Mouse (Mus musculus): Measurements from ENCODE around the gene Slc25a41. TPM values are rescaled to one million over a fixed set of nuclear protein-coding genes. Genes with fewer than 3 reads are reported as not detected.

The Slc25a41 gene
- total and polyA plus RNA-seq, 2 experiments from 2014 or later: not detected

DNA sequence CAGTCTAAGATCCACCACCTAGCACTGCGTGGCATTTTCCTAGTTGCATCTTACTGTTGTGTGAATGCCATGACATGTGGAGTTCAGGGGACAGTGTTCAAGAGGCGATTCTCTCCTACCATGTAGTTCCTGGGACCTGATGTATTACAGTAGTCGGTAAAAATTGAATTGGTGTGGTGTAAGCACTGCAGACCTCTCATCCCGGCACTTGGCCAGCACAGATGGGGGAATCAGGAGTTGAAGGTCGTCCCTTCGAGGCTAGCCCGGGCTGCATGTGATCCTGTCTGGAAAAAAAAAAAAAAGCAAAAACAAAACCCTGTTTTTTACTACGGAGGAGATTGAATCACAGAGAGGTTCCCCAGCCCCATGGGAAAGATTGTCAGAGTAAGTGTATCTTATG is 46.4 kb downstream of the Slc25a41 start:
- WGBS: 93% methylated on average over 8 of the region's 8 CpGs
- no peak overlapping the region for H3K4me2 ChIP-seq (ENCODE audit: low read depth)
- peaks cover 55% of the 10 kb centered on the region for H3K36me3 ChIP-seq (ENCODE audit: insufficient read depth)
- no peak overlapping the region for H3K4me3 ChIP-seq (ENCODE audit: low read depth, low read length)
- H3K9ac ChIP-seq: no peak overlapping the region
- H3K27ac ChIP-seq (ENCODE audit: low read depth, low read length): no peak overlapping the region
- ATAC-seq (no peak), DNase-seq (no peak)
- no peaks in the 10 kb centered on the region for H3K27me3 ChIP-seq (ENCODE audit: insufficient read depth, low read length)
- no peak for TF ChIP-seq CTCF (IDR thresholded peaks at IDR 0.05; ENCODE audit: low read depth)
- peaks cover 8% of the 10 kb centered on the region; the same call in 1 of the 2 replicates for H3K4me1 ChIP-seq (ENCODE audit: insufficient read depth)
- no peaks in the 10 kb centered on the region for H3K9me3 ChIP-seq (ENCODE audit: low read length)

DNA sequence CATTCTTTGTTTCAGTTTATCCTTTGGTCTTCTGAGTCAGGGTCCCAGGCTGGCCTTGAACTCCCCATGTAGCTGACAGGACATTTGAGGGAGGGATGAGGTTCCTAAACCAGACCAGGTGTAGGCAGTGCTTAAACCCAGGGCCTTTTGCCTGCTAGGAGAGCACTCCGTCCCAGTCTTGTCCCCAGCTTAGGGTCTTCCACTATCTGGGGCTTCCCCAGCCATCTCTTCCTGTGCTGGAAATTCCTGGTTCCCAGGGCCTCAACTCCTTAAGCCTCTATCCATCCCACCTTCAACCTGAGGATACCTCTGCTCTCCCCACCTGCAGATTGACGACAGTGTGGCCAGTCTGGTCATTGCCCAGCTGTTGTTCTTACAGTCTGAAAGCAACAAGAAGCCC is 50.5 kb downstream of the Slc25a41 start:
- ATAC-seq (no peak), DNase-seq (no peak)
- H3K4me3 ChIP-seq (ENCODE audit: low read depth, low read length): peak overlapping the region; percentile 69
- WGBS: 79% methylated on average over 2 of the region's 2 CpGs
- H3K4me1 ChIP-seq (ENCODE audit: insufficient read depth): peaks cover 8% of the 10 kb centered on the region; the same call in 1 of the 2 replicates
- no peak for TF ChIP-seq CTCF (IDR thresholded peaks at IDR 0.05; ENCODE audit: low read depth)
- H3K9me3 ChIP-seq (ENCODE audit: low read length): no peaks in the 10 kb centered on the region
- peak overlapping the region; percentile 69 for H3K4me2 ChIP-seq (ENCODE audit: low read depth)
- no peak overlapping the region for H3K27ac ChIP-seq (ENCODE audit: low read depth, low read length)
- peak overlapping the region; percentile 85 for H3K9ac ChIP-seq
- peaks cover 38% of the 10 kb centered on the region for H3K36me3 ChIP-seq (ENCODE audit: insufficient read depth)
- no peaks in the 10 kb centered on the region for H3K27me3 ChIP-seq (ENCODE audit: insufficient read depth, low read length)

DNA sequence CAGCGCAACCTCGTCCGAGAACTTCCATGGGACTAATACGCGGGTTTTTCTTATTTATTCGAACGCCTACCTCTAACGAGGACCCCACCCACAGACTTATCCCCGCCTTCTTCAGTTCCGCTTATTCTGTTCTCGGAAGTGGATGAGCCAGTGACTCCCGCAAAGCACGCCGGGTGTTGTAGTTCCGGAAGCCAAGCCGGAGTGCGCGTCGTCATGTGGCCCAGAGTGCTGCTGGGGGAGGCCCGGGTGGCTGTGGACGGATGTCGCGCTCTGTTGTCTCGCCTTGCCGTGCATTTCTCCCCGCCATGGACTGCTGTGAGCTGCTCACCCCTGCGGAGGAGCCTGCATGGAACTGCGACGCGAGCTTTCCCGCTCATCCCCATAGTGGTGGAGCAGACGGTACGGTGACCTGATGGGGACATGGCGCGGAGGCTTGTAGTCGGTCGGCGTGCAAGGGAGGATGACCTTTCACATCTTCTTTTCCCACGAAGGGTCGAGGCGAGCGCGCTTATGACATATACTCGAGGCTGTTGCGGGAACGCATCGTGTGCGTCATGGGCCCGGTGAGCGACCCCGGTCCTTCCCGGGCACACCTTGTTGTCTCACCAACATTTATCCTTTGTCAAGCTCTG is 51.2 kb downstream of the Slc25a41 start, which contains the start of gene Clpp:
Gene Clpp (plus strand): TSS at position 191 of the 632 bp plus-strand sequence.
- DNase-seq (peak; percentile 97), ATAC-seq (peak; percentile 99)
- peak within 1 kb of the TSS; percentile 85 for H3K9ac ChIP-seq
- H3K4me3 ChIP-seq (ENCODE audit: low read depth, low read length): peak within 1 kb of the TSS; percentile 69
- no peak for TF ChIP-seq CTCF (IDR thresholded peaks at IDR 0.05; ENCODE audit: low read depth)
- no peaks in the 10 kb centered on the region for H3K9me3 ChIP-seq (ENCODE audit: low read length)
- H3K36me3 ChIP-seq (ENCODE audit: insufficient read depth): peaks cover 31% of the 10 kb centered on the region
- H3K27me3 ChIP-seq (ENCODE audit: insufficient read depth, low read length): no peaks in the 10 kb centered on the region
- H3K27ac ChIP-seq (ENCODE audit: low read depth, low read length): peak within 1 kb of the TSS; percentile 79
- H3K4me2 ChIP-seq (ENCODE audit: low read depth): peak within 1 kb of the TSS; percentile 69
- H3K4me1 ChIP-seq (ENCODE audit: insufficient read depth): peaks cover 8% of the 10 kb centered on the region; the same call in 1 of the 2 replicates
- WGBS: 2% methylated on average over 52 of the region's 52 CpGs

DNA sequence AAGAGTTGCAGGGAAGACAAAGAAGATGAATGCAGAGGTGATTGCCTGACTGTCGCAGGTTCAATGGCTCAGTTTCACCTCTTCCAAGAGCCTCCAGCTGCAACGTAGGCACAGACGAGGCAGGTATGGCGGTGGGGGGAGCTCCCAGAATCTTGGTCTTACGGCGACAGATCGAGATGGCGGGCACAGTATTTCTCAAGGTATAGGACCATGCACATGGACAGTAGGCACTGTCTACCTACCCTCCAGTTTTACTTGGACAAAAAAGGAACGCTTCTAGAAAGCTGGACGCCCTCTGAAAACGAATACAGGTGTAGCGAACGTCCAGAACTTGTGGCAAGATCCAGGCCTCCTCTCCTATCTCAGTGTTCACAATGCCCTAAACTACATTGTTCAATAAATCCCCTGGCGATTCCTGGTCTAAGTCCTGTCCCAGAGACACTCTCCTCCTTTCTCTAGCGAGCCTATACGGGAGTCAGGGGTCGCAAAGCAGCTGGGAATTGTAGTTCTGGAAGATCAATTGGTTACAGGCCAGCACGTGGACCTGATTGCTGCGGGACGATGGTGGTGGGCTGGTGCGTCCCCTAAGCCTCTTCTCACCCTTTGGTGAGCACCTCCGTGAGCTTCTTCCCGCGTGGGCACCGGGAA is 51.9 kb downstream of the Slc25a41 start:
- peak; percentile 93 for ATAC-seq
- WGBS: 2% methylated on average over 25 of the region's 25 CpGs

DNA sequence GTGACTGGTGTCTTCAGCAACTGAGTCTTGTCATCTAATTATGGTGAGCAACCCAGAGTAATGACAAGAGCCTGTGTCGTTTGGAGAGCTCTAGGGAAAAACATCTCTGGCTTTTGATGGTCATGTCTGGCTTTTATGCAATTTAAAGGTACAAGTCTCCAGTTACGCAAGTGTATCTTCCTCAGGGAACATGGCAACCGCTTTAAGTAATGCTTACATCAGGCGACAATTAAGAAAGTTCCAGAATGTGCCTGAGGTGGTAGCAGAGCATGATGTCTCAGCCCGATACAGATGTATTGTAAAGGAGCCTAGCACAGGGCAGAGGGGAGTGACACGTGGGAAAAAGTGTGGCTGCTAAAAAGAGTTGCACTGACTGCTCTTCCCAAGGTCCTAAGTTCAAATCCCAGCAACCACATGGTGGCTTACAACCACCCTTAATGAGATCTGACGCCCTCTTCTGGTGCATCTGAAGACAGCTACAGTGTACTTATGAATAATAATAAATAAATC is 52.5 kb downstream of the Slc25a41 start:
- peak overlapping the region; percentile 79; the same call in 1 of the 2 replicates for H3K27ac ChIP-seq (ENCODE audit: low read depth, low read length)

More for the DNA sequence above, 51.9 kb downstream of the Slc25a41 start:
- peak overlapping the region; percentile 85 for H3K9ac ChIP-seq
- H3K27me3 ChIP-seq (ENCODE audit: insufficient read depth, low read length): no peaks in the 10 kb centered on the region
- peaks cover 8% of the 10 kb centered on the region; the same call in 1 of the 2 replicates for H3K4me1 ChIP-seq (ENCODE audit: insufficient read depth)
- no peaks in the 10 kb centered on the region for H3K9me3 ChIP-seq (ENCODE audit: low read length)
- peak overlapping the region; percentile 79 for H3K27ac ChIP-seq (ENCODE audit: low read depth, low read length)
- peak overlapping the region; percentile 69 for H3K4me2 ChIP-seq (ENCODE audit: low read depth)
- peak; percentile 94 for DNase-seq
- TF ChIP-seq CTCF (IDR thresholded peaks at IDR 0.05; ENCODE audit: low read depth): no peak
- H3K4me3 ChIP-seq (ENCODE audit: low read depth, low read length): peak overlapping the region; percentile 69
- H3K36me3 ChIP-seq (ENCODE audit: insufficient read depth): peaks cover 24% of the 10 kb centered on the region

DNA sequence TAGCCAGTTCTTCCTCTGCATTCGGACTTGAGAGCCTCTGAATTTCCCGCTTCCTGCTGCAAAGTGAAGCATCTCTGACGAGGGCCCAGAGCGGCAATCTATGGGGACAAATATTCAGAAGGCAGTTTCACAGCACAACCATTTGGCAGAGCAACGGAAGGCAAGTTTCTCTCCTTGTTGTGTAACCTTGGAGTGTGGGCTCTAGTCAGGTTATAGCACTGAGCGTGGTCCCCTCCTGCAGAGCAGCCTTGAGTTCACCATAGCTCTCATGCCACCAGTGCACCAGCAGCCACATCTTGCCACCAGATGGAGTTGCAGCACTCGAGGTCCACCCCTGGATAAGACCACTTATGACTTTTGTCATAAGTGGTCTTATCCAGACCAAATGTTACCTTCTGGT is 53.0 kb downstream of the Slc25a41 start:
- ATAC-seq (no peak), DNase-seq (no peak)
- H3K9me3 ChIP-seq (ENCODE audit: low read length): no peaks in the 10 kb centered on the region
- peaks cover 8% of the 10 kb centered on the region; the same call in 1 of the 2 replicates for H3K4me1 ChIP-seq (ENCODE audit: insufficient read depth)
- H3K27me3 ChIP-seq (ENCODE audit: insufficient read depth, low read length): no peaks in the 10 kb centered on the region
- H3K4me3 ChIP-seq (ENCODE audit: low read depth, low read length): no peak overlapping the region
- no peak overlapping the region for H3K27ac ChIP-seq (ENCODE audit: low read depth, low read length)
- peaks cover 13% of the 10 kb centered on the region for H3K36me3 ChIP-seq (ENCODE audit: insufficient read depth)
- TF ChIP-seq CTCF (IDR thresholded peaks at IDR 0.05; ENCODE audit: low read depth): peak; percentile 46
- H3K9ac ChIP-seq: no peak overlapping the region
- WGBS: 91% methylated on average over 7 of the region's 7 CpGs
- no peak overlapping the region for H3K4me2 ChIP-seq (ENCODE audit: low read depth)

More for the DNA sequence above, 52.5 kb downstream of the Slc25a41 start:
- TF ChIP-seq CTCF (IDR thresholded peaks at IDR 0.05; ENCODE audit: low read depth): peak; percentile 20; the same call in 1 of the 2 replicates
- H3K4me3 ChIP-seq (ENCODE audit: low read depth, low read length): peak overlapping the region; percentile 69
- ATAC-seq (no peak), DNase-seq (no peak)
- no peaks in the 10 kb centered on the region for H3K27me3 ChIP-seq (ENCODE audit: insufficient read depth, low read length)
- peaks cover 18% of the 10 kb centered on the region for H3K36me3 ChIP-seq (ENCODE audit: insufficient read depth)
- 74% methylated on average over 7 of the region's 7 CpGs for WGBS
- peak overlapping the region; percentile 69 for H3K4me2 ChIP-seq (ENCODE audit: low read depth)
- H3K9me3 ChIP-seq (ENCODE audit: low read length): no peaks in the 10 kb centered on the region
- H3K9ac ChIP-seq: peak overlapping the region; percentile 85; the same call in 1 of the 2 replicates
- H3K4me1 ChIP-seq (ENCODE audit: insufficient read depth): peaks cover 8% of the 10 kb centered on the region; the same call in 1 of the 2 replicates
